Mouse (Mus musculus) heart, adult 2 months (tissue): ENCODE measurements at regions not wholly inside any gene's neighbourhood (a gene's known extent, or its start where the extent isn't known, plus 50 kb on each side); places are given as distances from the start of the nearest gene placed in this dataset.

Experiments
- DNase-seq, 2 experiments: peaks; one replicate each; pipeline ENCODE4 v3.0.0; 2021
- H3K27ac ChIP-seq: fragments of 200-600 bp; 2 replicates; pipeline ENCODE4 v1.8.1; 2022
- H3K27me3 ChIP-seq: fragments of 200-500 bp; 2 replicates; pipeline ENCODE4 v1.6.1; 2012; ENCODE audit warnings: mild to moderate bottlenecking, low read length, inconsistent platforms, mixed read lengths; ENCODE audit not compliant: control insufficient read depth, insufficient read depth
- H3K36me3 ChIP-seq: fragments of 200-500 bp; 2 replicates; pipeline ENCODE4 v1.6.1; 2012; ENCODE audit warnings: low read length, inconsistent platforms; ENCODE audit not compliant: control insufficient read depth, insufficient read depth
- H3K4me1 ChIP-seq: fragments of 200-500 bp; 2 replicates; pipeline ENCODE4 v1.6.1; 2011; ENCODE audit warnings: low read length; ENCODE audit not compliant: control insufficient read depth, insufficient read depth
- H3K4me3 ChIP-seq: fragments of 200-600 bp; 2 replicates; pipeline ENCODE4 v1.8.1; 2022
- H3K79me2 ChIP-seq: fragments of 200-500 bp; replicated peaks from 2 replicates; pipeline ENCODE4 v1.6.1; 2012; ENCODE audit warnings: mild to moderate bottlenecking, inconsistent platforms, low read length, moderate library complexity, mixed read lengths; ENCODE audit not compliant: control insufficient read depth, insufficient read depth
- H3K9ac ChIP-seq: fragments of 200-500 bp; 2 replicates; pipeline ENCODE4 v1.6.1; 2012; ENCODE audit warnings: low read depth, mild to moderate bottlenecking, control low read depth, inconsistent platforms, low read length, mixed read lengths
- CTCF ChIP-seq: fragments of 200-600 bp; IDR thresholded peaks from 2 replicates; pipeline ENCODE4 v1.8.1; 2022; ENCODE audit warnings: antibody characterized with exemption, mild to moderate bottlenecking, moderate library complexity
- EP300 ChIP-seq: fragments of 200-500 bp; IDR thresholded peaks from 2 replicates; pipeline ENCODE4 v1.6.1; 2011; ENCODE audit warnings: low read depth, low read length, control low read depth; ENCODE audit not compliant: insufficient read depth
- POLR2A ChIP-seq: fragments of 200-500 bp; IDR thresholded peaks from 2 replicates; pipeline ENCODE4 v1.6.1; 2011; ENCODE audit warnings: mild to moderate bottlenecking, low read depth, low read length, control low read depth; ENCODE audit not compliant: insufficient read depth
- WGBS: fragments of 180-500 bp; shearing (Covaris S2); methylation state at CpG from one replicate; pipeline ENCODE4 v1.1.7; 2018; 5-methylcytosine and 5-hydroxymethylcytosine counted together
- intact Hi-C: fragments of 180-260 bp; cut with DNase I; formaldehyde crosslinking; loops from one replicate; pipeline ENCODE4 v1.15.1; 2025

- DNase-seq, result no peak
- no peaks in the 10 kb centered on the region for H3K79me2 ChIP-seq
- TF ChIP-seq EP300 (no peak), CTCF (no peak), POLR2A (no peak)
- no peak overlapping the region for H3K9ac ChIP-seq
- H3K4me3 ChIP-seq, result no peak overlapping the region
- no peaks in the 10 kb centered on the region for H3K36me3 ChIP-seq
- H3K27ac ChIP-seq, result no peak overlapping the region
- intact Hi-C loops, result loop anchor here (5.0 kb wide), 1 partner anchor 1543 kb away; no protein-coding TSS in a partner anchor
- H3K27me3 ChIP-seq, result no peaks in the 10 kb centered on the region
- WGBS, result 32% methylated on average over 2 of the region's 2 CpGs
- H3K4me1 ChIP-seq, result no peaks in the 10 kb centered on the region
These were observed 819.0 kb upstream of the Prmt6 start for GRCm38 (mm10) chr3:111069843-111070242.

- no peak for DNase-seq
- WGBS, result 21% methylated on average over 7 of the region's 7 CpGs
These were observed 818.4 kb upstream of the Prmt6 start for GRCm38 (mm10) chr3:111069156-111069555.

DNA sequence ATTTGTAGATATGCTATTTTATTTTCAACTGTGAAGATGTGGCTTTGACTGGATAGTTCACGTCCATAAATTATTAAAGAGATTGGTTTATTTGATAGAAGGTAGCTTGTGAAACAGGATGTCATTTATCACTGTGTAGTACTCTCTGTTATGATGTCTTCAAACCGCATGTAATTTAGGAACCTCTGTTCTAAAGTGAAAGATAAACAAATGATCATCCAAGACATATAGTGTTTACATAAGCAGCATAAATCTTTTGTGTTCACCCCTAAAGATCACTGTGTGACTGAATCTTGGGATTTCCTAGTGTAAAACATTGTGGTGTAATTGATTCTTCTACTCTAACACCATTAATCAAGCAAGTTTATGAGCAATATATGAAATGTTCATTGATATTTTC lies 798.8 kb upstream of the Prmt6 start:
- Histone ChIP-seq H3K9ac (no peak overlapping the region), H3K79me2 (no peaks in the 10 kb centered on the region), H3K27ac (no peak overlapping the region), H3K27me3 (no peaks in the 10 kb centered on the region), H3K4me1 (no peaks in the 10 kb centered on the region), H3K36me3 (no peaks in the 10 kb centered on the region), H3K4me3 (no peak overlapping the region)
- TF ChIP-seq EP300 (no peak), CTCF (no peak), POLR2A (no peak)
- intact Hi-C loops, result no loop called here
- no peak for DNase-seq
- WGBS, result 67% methylated on average over 2 of the region's 2 CpGs

More at GRCm38 (mm10) chr3:111069156-111069555, 818.4 kb upstream of the Prmt6 start:
- H3K4me3 ChIP-seq, result no peak overlapping the region
- intact Hi-C loops, result loop anchor here (5.0 kb wide), 1 partner anchor 1542 kb away; no protein-coding TSS in a partner anchor
- H3K9ac ChIP-seq, result no peak overlapping the region
- no peaks in the 10 kb centered on the region for H3K36me3 ChIP-seq
- TF ChIP-seq POLR2A (no peak), CTCF (peak; percentile 51), EP300 (no peak)
- no peak overlapping the region for H3K27ac ChIP-seq
- no peaks in the 10 kb centered on the region for H3K79me2 ChIP-seq
- H3K4me1 ChIP-seq, result no peaks in the 10 kb centered on the region
- H3K27me3 ChIP-seq, result no peaks in the 10 kb centered on the region
